Mouse (Mus musculus) gastrocnemius, postnatal 25 days (tissue): ENCODE data around the gene Sec62. TPM values are rescaled to one million over a fixed set of nuclear protein-coding genes. Genes with fewer than 3 reads are reported as not detected.
A peak's percentile ranks its signal among the peaks of the same experiment; 100 is the strongest.
"Not testable (repeated sequence)": the region's sequence is repeated elsewhere in the genome, so short reads cannot be mapped to it uniquely, and the experiment has no call there.

ENCODE experiments used
- DNase-seq: peaks from one replicate; pipeline ENCODE4 v3.0.0; 2022
- total RNA-seq, 2 experiments: library from RNA; stranded (reverse); gene quantifications; 1 replicate in 1 of 2; 2 replicates in 1 of 2; pipeline ENCODE4 v1.2.3; 2021

The Sec62 gene
- total RNA-seq, 2 experiments from 2014 or later: 26.7 to 29.6 TPM

DNA sequence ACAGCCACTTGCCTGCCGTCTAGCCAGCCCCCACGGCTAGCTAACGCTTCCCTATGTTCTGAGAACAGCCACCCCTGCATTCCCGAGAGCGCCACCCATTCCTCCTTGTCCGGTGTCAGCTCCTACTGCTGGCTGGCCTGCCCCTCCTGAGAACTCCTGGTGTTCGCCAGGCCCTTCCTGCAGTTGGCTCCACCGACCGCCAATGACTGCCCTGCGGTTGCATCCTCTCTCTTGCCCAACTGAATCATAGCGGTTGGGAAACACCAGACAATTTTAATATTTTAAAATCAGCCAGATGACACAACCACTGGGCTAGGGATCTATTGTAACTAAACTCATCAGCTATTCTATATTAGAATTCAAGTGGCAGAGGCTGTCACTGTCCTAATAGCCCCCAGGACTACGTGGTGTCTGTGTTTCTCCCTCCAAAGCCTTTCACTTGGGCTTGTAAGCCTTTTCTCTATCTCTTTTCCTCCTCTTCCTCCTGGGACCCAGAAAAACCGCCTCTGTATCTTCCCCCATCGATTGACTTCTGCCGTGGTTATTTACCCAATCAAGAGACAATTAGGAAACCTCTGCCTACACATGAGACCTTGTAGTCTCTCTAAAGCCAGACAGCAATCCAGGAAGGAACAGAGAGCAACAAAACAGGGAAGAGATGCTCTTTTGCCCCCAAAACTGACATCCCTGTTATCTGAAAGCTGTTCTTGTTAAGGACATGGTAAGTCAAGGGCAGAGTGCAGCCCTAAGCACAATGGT is 39.4 kb downstream of the Sec62 start:
- DNase-seq: no peak

DNA sequence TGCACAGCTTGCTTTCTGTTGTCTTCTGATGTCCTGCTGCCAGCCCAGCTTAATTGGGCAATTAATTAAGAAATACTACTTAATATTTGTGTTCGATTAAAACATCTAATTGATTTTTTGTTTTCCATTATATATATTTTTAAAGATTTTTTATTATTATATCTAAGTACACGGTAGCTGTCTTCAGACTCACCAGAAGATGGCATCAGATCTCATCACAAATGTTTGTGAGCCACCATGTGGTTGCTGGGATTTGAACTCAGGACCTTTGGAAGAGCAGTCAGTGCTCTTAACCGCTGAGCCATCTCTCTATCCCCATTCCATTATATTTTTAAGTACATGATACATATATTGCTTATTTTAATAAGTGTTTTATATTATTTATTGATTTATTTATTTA is 40.6 kb downstream of the Sec62 start:
- no peak for DNase-seq

DNA sequence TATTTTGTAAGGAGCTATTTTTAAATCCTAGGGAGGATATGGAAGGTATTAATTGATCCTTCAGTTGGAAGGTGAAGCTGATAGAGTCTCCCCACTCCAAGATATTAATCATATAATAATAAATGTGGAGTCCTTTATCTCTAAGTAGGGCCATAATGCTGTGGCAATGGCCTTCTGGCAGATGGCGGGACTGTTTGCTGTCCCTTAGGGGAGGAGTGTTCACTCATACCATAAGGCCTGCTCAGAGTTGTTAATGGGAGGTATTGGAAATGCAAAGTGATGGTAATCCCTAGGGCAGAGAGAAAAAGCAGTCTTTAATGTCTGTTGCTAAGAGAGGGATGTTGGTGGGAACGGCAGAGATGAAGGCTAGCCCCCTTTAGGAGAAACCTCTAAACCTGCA is 53.1 kb downstream of the Sec62 start:
- DNase-seq: no peak

DNA sequence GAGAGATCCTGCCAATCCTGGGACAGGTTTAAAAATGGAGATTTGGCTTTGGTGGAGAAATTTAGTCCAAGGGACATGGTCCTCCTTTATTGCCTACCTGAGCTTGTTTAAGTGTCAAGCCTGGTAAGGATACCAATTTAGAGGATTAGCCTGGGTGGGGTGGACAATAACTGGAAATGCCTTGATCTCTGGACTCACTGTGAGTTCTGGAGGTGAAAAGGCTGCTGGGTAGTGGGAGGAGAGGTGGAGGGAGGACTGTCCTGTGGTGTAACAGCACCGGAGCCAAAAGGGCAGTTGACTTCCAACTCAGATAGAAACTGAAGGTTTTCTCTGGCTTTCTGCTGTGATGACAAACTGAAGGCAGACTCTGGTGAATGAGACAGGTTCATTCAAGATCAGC is 54.7 kb downstream of the Sec62 start:
- no peak for DNase-seq

DNA sequence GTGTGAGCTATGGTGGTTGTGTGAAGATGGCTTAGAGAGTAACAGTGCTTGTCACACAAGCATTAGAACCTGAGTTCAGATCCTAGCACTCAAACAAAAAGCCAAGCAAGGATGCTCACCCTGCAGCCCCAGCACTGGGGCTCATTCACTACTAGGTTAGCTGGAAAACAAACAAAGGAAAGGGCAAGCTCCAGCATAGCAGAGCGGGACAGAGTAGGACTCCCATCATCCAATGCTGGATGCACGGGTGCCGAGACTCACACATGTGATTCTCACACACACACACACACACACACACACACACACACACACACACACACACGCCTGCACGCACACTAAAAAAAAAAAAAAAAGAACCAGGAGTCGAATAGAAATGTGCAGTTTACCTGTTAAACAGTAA is 58.7 kb downstream of the Sec62 start:
- DNase-seq: no peak

DNA sequence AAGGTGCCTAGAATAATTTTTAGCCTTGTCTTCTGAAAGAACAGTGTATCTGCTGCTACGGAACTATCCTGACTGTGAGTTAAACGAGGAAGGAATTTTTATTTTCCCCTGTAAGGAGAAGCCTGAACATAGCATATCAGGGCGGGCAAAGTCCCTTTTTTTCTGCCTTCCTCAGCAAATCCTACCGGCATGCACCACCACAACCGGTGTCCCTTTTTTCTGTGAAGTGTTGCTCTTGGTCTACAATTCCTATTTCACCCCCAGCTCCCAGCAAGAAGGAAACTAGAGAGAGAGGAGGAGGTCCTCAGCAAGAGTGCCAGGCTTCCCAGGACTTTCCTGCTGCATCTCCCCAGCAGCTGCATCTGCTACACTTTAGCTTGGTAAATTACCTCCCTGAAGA is 60.9 kb downstream of the Sec62 start:
- no peak for DNase-seq

DNA sequence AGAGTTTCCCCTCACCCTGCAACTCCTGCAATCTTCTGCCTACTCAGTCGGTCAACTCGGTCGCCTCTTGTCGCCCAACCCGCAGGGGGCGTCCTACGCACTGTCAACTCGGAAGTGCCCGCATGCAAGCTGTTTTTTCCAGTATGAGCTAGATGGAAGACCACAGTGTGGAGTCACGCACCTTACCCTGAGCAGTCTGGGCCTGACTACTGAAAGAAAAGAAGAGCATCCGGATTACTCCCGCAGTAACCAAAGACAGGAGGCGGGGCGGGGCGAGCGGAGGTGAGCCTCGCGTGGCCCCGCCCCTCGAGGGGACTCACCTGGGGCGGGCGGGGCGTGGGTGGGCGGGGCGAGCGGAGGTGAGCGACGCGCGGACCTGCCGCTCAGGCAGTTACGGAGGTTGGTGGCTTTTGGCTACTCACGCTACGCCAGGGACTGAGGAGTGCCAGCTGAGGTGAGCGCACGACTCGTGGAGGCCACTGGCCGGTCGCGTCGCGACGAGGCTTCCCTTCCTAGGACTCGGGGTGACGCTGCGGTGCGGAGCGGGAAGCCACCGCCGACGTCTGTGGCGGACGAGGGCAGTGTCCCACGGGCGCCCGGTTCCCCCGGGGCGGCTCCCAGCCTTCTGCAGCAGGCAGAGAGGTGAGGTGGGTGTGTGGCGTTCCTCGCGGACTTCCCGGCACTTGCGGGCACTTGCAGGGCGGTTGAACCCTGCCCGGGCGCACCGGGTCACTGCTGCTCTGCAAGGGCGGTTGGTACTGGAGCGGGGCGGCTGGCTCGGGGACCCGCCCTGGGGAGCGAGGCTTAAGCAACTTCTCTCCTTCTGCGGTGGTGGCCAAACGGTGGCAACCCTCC is 63.2 kb downstream of the Sec62 start, which contains the start of gene Gpr160:
Gene Gpr160 (plus strand): TSS at position 347 of the 855 bp plus-strand sequence.
- DNase-seq: peak; percentile 44

DNA sequence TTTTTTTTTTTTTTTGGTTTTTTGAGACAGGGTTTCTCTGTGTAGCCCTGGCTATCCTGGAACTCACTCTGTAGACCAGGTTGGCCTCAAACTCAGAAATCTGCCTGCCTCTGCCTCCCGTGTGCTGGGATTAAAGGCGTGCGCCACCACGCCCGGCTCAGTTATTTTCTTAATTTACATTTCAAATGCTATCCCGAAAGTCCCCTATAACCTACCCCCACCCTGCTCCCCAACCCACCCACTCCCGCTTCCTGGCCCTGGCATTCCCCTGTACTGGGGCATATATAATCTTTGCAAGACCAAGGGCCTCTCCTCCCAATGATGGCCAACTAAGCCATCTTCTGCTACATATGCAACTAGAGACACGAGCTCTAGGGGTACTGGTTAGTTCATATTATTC is 66.9 kb downstream of the Sec62 start:
- DNase-seq: not testable (repeated sequence)

DNA sequence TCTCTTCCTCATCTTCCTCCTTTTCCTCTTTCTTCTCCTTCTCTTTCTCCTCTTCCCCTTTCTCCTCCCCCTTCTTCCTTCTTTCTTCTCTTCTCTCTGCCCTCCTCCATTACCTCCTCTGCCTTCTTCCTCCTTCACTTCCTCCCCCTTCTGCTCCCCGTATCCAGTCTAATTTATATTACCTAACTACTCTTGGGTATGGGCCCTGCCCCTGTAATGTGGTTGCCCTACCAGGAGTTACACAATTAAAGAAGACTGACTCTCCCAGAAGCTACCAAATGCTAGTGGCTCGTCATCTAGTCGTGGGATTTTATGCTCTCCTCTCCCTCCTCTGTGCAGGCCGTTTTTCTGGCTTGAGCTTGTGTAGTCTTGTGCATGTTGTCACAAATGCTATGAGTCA is 68.0 kb downstream of the Sec62 start:
- DNase-seq: no peak

DNA sequence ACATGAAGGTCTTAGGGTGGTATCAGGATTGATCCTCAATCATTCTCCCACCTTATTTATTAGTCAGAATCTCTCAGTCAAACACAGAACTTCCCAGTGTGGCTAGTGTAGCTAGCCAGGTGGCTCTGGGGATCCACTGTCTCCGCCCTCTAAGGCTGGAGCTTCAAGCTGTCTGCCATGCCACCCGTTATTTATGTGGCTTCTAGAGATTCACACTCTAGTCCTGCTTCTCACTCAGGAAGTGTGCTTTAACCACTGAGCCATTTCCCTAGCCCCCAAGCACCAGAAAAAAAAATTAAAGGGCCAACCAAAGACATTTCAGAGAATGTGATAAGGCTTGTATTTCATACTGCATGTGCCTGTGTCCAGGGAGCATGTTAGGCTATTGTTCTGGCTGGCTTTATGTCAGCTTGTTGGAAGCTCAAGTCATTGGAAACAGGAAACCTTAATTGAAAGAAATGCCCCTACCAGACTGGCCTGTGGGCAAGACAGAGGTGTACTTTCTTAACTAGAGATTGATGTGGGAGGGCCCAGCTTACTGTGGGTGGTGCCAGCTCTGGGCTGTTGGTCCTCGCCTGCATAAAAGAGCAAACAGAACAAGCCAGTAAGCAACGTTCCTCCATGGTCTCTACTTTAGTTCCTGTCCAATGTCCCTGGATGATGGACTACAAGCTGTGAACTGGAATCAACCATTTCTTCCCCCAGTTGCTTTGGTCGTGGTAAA is 71.2 kb downstream of the Sec62 start:
- no peak for DNase-seq

DNA sequence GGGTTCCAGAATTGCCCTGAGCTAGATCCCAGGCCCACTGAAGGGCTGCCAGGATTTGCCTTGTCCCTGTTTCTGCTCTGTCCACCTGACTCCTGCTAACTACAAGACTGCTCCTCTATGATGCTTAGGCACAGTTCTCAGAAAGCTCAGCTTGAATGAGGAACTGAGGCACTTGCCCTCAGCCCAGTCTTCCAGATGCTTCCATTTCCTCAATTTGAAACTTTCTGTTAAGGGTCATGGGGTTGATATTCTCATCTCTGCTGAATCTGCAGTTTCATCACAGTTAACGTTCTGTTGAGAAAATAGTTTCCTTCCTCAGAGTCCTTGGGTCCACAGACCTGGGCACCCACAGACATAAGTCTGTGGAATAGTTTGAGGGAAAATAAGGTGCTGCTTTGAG is 72.0 kb downstream of the Sec62 start:
- DNase-seq: no peak

DNA sequence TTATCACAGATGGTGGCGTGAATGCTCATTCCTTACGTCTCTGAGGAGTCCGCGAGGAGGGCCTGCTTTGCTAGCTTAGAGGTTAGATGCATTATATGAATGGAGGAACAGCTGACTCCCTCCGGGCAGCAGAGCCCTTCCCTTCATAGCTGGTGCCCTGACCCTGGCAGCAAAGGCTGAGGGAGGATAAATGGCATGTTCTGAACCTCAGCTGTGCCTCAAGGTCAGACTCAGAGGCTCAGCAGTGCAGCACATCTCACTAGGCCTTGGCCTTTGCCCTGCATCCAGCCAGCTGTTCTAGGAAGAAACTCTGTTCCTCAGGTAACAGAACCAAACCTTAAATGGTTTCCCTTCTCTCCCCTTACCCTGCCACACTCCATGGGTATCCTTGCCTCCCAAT is 75.5 kb downstream of the Sec62 start:
- no peak for DNase-seq

DNA sequence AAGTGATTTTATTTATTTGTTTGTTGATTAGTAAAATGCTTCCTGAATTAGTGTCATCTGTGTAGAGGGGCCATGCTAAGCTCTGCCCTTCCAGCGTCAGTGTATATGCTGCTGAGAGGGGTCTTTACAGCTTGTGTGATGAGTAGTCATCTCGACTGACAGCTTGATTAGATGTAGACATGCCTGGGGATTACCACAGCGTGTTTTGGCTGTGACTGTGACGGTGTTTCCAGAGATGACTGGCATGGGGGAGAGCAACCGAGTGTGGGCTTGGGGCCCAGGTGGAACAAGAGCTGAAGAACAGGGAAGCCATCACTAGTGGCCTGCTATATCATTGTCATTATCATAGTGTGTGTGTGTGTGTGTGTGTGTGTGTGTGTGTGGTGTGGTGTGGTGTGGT is 76.0 kb downstream of the Sec62 start:
- DNase-seq: no peak

DNA sequence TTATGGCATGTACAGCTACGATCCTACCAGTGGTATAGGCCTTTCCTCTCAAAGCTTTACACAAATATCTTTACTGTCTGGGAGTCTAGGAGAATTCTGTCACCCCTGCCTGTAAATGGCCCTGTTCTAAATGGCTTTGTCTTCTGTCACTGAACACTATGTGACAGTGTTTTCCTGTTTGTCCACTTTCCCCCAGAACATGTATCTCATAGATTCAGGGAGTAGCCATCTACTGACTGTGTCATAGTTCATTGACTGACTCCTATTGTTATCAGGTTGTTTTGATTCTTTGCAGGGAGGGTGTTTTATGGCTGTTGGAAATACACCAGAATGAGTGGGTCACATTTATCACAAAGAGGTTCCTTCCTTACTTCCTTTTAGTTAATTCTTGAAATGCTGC is 77.3 kb downstream of the Sec62 start:
- DNase-seq: no peak

Other genes with a start within 250 kb of the Sec62 start
- 1 to 10 TPM; 6.7 to 8.8 TPM for gene Mecom, start 244.9 kb upstream of the Sec62 start, total RNA-seq
- gene Actrt3, start 192.9 kb upstream of the Sec62 start, total RNA-seq: not detected
- 1 to 10 TPM; 9.0 to 9.3 TPM for gene Mynn, start 190.8 kb upstream of the Sec62 start, total RNA-seq
- not detected for gene Lrriq4, start 148.4 kb upstream of the Sec62 start, total RNA-seq
- not detected for gene Lrrc34, start 145.0 kb upstream of the Sec62 start, total RNA-seq
- not detected for gene Lrrc31, start 93.0 kb upstream of the Sec62 start, total RNA-seq
- gene Samd7, start 46.6 kb upstream of the Sec62 start, total RNA-seq: not detected
- under 1 TPM; 0.41 to 0.78 TPM for gene Gpr160, start 63.1 kb downstream of the Sec62 start, total RNA-seq
- gene Phc3, start 176.5 kb downstream of the Sec62 start, total RNA-seq: 10 to 100 TPM; 10.6 to 11.0 TPM
- gene Prkci, start 202.9 kb downstream of the Sec62 start, total RNA-seq: 1 to 10 TPM; 4.4 to 4.7 TPM